ENCODE assay signal across 21 mouse cellular contexts in the genomic region with DNA sequence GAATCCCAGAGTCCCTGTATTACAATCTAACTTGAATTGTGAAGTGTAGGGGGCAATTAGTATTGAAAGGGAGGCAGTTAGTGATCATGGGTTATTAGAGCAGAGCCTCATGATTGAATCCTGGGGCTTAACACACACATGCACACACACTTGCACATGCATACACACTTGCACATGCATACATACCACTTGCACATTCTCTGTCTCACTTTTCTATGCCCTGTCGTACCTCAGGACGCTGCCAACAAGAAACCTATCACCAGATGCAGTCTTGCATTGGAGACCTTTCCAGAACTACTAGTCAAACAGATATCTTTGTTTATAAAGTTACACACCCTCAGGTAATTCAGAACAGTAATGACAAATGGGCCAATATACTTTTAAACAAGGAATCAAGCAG.
"Had no signal": no experiment of that assay in that cellular context is flagged by ENCODE, and none has a peak within 500 bp of the region (broad histone marks: within the 10 kb centered on the region; RNA-seq: fewer than 3 reads in every experiment).

No protein-coding gene starts in this region.

- H3K4me2 ChIP-seq: lung, embryonic 15.5 days; midbrain, embryonic 11.5 days; midbrain, embryonic 13.5 days; midbrain, embryonic 15.5 days; neural tube, embryonic 13.5 days; neural tube, embryonic 15.5 days had no signal

- H3K27me3 ChIP-seq: lung, embryonic 15.5 days; megakaryocyte, embryonic 14.5 days; midbrain, embryonic 13.5 days; midbrain, embryonic 15.5 days; neural tube, embryonic 13.5 days; neural tube, embryonic 15.5 days had no signal

- H3K4me1 ChIP-seq: lung, embryonic 15.5 days; megakaryocyte, embryonic 14.5 days; midbrain, embryonic 13.5 days; midbrain, embryonic 15.5 days; neural tube, embryonic 13.5 days; neural tube, embryonic 15.5 days had no signal

- H3K4me3 ChIP-seq: lung, embryonic 15.5 days; megakaryocyte, embryonic 14.5 days; midbrain, embryonic 13.5 days; midbrain, embryonic 15.5 days; myocyte; neural tube, embryonic 13.5 days; neural tube, embryonic 15.5 days had no signal

- ATAC-seq: lung, postnatal 0 days; midbrain, embryonic 13.5 days; midbrain, embryonic 15.5 days had no signal

- H3K27ac ChIP-seq: lung, embryonic 15.5 days; macrophage; midbrain, embryonic 13.5 days; midbrain, embryonic 15.5 days; neural tube, embryonic 13.5 days; neural tube, embryonic 15.5 days had no signal

- H3K36me3 ChIP-seq: lung, embryonic 15.5 days; midbrain, embryonic 13.5 days; midbrain, embryonic 15.5 days; neural tube, embryonic 13.5 days; neural tube, embryonic 15.5 days had no signal

- H3K9ac ChIP-seq: lung, embryonic 15.5 days; midbrain, embryonic 13.5 days; midbrain, embryonic 15.5 days; neural tube, embryonic 13.5 days; neural tube, embryonic 15.5 days had no signal

- H3K9me3 ChIP-seq: lung, embryonic 15.5 days; midbrain, embryonic 15.5 days; neural tube, embryonic 13.5 days; neural tube, embryonic 15.5 days had no signal

- DNase-seq: lung, adult 2 months; lung, postnatal 14 days; lung, postnatal 36 days; retina, postnatal 1 day; right cerebral cortex, adult 18-20 months; right cerebral cortex, postnatal 25 days; right cerebral cortex, postnatal 4 days; spleen, adult 18-20 months; thymus, adult 18-20 months; thymus, postnatal 14 days; thymus, postnatal 36 days had no signal
